Mouse (Mus musculus) intestine, postnatal 0 days (tissue): ENCODE measurements around the gene Pik3r5. TPM values are rescaled to one million over a fixed set of nuclear protein-coding genes. Genes with fewer than 3 reads are reported as not detected.

Experiments
- ATAC-seq: fragments of 200-750 bp; cut with Nextera tagmentation; 2 replicates; pipeline ENCODE4 v1.8.0; 2017; ENCODE audit warnings: mild to moderate bottlenecking, moderate TSS enrichment, moderate library complexity
- H3K27ac ChIP-seq: fragments of 300-500 bp; sonication (generic); 2 replicates; pipeline ENCODE4 v1.5.1; 2014; ENCODE audit warnings: mild to moderate bottlenecking, low read depth, low read length, moderate library complexity
- H3K27me3 ChIP-seq: fragments of 300-500 bp; sonication (generic); replicated peaks from 2 replicates; pipeline ENCODE4 v1.6.1; 2014; ENCODE audit warnings: low read length, mixed read lengths; ENCODE audit not compliant: control insufficient read depth, insufficient read depth
- H3K36me3 ChIP-seq: fragments of 300-500 bp; sonication (generic); 2 replicates; pipeline ENCODE4 v1.6.1; 2014; ENCODE audit warnings: mild to moderate bottlenecking, moderate library complexity; ENCODE audit not compliant: control insufficient read depth, insufficient read depth
- H3K4me1 ChIP-seq: fragments of 300-500 bp; sonication (generic); replicated peaks from 2 replicates; pipeline ENCODE4 v1.6.1; 2014; ENCODE audit warnings: antibody characterized with exemption, low read length, mixed read lengths; ENCODE audit not compliant: control insufficient read depth, insufficient read depth
- H3K4me2 ChIP-seq: fragments of 300-500 bp; sonication (generic); replicated peaks from 2 replicates; pipeline ENCODE4 v1.6.1; 2014; ENCODE audit warnings: low read depth, mild to moderate bottlenecking, moderate library complexity
- H3K4me3 ChIP-seq: fragments of 300-500 bp; sonication (generic); 2 replicates; pipeline ENCODE4 v1.5.1; 2014; ENCODE audit warnings: low read depth, low read length
- H3K9ac ChIP-seq: fragments of 300-500 bp; sonication (generic); 2 replicates; pipeline ENCODE4 v1.6.1; 2014; ENCODE audit warnings: mild to moderate bottlenecking, low read depth, low read length
- H3K9me3 ChIP-seq: fragments of 300-500 bp; sonication (generic); 2 replicates; pipeline ENCODE4 v1.6.1; 2016; ENCODE audit warnings: mixed run types; ENCODE audit not compliant: control insufficient read depth
- CTCF ChIP-seq: sonication (generic); IDR thresholded peaks from 2 replicates; pipeline ENCODE4 v1.5.1; 2016; ENCODE audit warnings: low read depth, mild to moderate bottlenecking, control low read depth, antibody characterized with exemption, moderate library complexity
- WGBS: fragments of 180-500 bp; shearing (Covaris S2); extraction: QIAGEN DNeasy Blood & Tissue Kit; methylation state at CpG from one replicate; pipeline ENCODE4 v1.1.7; 2014; 5-methylcytosine and 5-hydroxymethylcytosine counted together
- polyA plus RNA-seq: library from polyadenylated mRNA; unstranded; fragments of >200 nt; fragmentation: Nextera tagmentation; extraction: Ambion mirVana; gene quantifications from 2 replicates; pipeline ENCODE4 v1.2.1, GENCODE M21; 2015

Pik3r5 gene
- polyA plus RNA-seq, 1 experiment from 2014 or later: 0.35 TPM

GRCm38 (mm10) chr11:68385921-68386588 is 45.9 kb upstream of the Pik3r5 start:
- peaks cover 60% of the 10 kb centered on the region for H3K27me3 ChIP-seq
- H3K4me1 ChIP-seq: no peaks in the 10 kb centered on the region; the same call in 1 of the 2 replicates
- H3K36me3 ChIP-seq: no peaks in the 10 kb centered on the region
- ATAC-seq: 0 out of 2 replicates have a peak, but pooled peaks have one; percentile 27
- TF ChIP-seq CTCF: no peak
- no peaks in the 10 kb centered on the region for H3K9me3 ChIP-seq
- H3K9ac ChIP-seq: peak overlapping the region; percentile 50
- H3K4me2 ChIP-seq: peak overlapping the region; percentile 98
- H3K4me3 ChIP-seq: peak overlapping the region; percentile 70
- no peak overlapping the region for H3K27ac ChIP-seq
- under 1% methylated on average over 63 of the region's 68 CpGs for WGBS

GRCm38 (mm10) chr11:68386589-68387440 is 45.1 kb upstream of the Pik3r5 start:
- Histone ChIP-seq H3K4me3 (peak overlapping the region; percentile 70), H3K4me2 (peak overlapping the region; percentile 98), H3K4me1 (no peaks in the 10 kb centered on the region; the same call in 1 of the 2 replicates), H3K27me3 (peaks cover 68% of the 10 kb centered on the region), H3K36me3 (no peaks in the 10 kb centered on the region), H3K27ac (peak overlapping the region; percentile 57), H3K9me3 (no peaks in the 10 kb centered on the region), H3K9ac (peak overlapping the region; percentile 50)
- TF ChIP-seq CTCF: no peak
- peak; percentile 39; the same call in 1 of the 2 replicates for ATAC-seq
- WGBS: 2% methylated on average over 82 of the region's 90 CpGs

- no peak for ATAC-seq
- Histone ChIP-seq H3K27me3 (peaks cover 74% of the 10 kb centered on the region), H3K4me1 (no peaks in the 10 kb centered on the region; the same call in 1 of the 2 replicates), H3K27ac (no peak overlapping the region), H3K9me3 (no peaks in the 10 kb centered on the region), H3K4me2 (peak overlapping the region; percentile 98), H3K9ac (peak overlapping the region; percentile 50; the same call in 1 of the 2 replicates), H3K36me3 (no peaks in the 10 kb centered on the region), H3K4me3 (peak overlapping the region; percentile 70)
- no peak for TF ChIP-seq CTCF
- WGBS: 58% methylated on average over 4 of the region's 4 CpGs
Measured at GRCm38 (mm10) chr11:68387441-68387760, 44.5 kb upstream of the Pik3r5 start.

- Histone ChIP-seq H3K27me3 (peaks cover 79% of the 10 kb centered on the region), H3K9me3 (no peaks in the 10 kb centered on the region), H3K36me3 (no peaks in the 10 kb centered on the region), H3K4me1 (no peaks in the 10 kb centered on the region; the same call in 1 of the 2 replicates), H3K4me2 (no peak overlapping the region), H3K9ac (no peak overlapping the region), H3K27ac (no peak overlapping the region), H3K4me3 (no peak overlapping the region)
- no peak for ATAC-seq
- WGBS: 67% methylated on average over 11 of the region's 11 CpGs
- no peak for TF ChIP-seq CTCF
Measured at GRCm38 (mm10) chr11:68387971-68388654, 43.8 kb upstream of the Pik3r5 start.

GRCm38 (mm10) chr11:68388655-68389015 is 43.3 kb upstream of the Pik3r5 start:
- Histone ChIP-seq H3K27me3 (peaks cover 79% of the 10 kb centered on the region), H3K36me3 (no peaks in the 10 kb centered on the region), H3K9ac (no peak overlapping the region), H3K4me2 (no peak overlapping the region), H3K9me3 (no peaks in the 10 kb centered on the region), H3K27ac (no peak overlapping the region), H3K4me1 (no peaks in the 10 kb centered on the region; the same call in 1 of the 2 replicates), H3K4me3 (no peak overlapping the region)
- 31% methylated on average over 1 of the region's 1 CpGs for WGBS
- no peak for TF ChIP-seq CTCF
- no peak for ATAC-seq

- TF ChIP-seq CTCF: no peak
- H3K4me1 ChIP-seq: no peaks in the 10 kb centered on the region; the same call in 1 of the 2 replicates
- 21% methylated on average over 8 of the region's 8 CpGs for WGBS
- H3K4me3 ChIP-seq: no peak overlapping the region
- no peaks in the 10 kb centered on the region for H3K9me3 ChIP-seq
- H3K9ac ChIP-seq: no peak overlapping the region
- peaks cover 82% of the 10 kb centered on the region for H3K27me3 ChIP-seq
- ATAC-seq: no peak
- H3K27ac ChIP-seq: no peak overlapping the region
- no peaks in the 10 kb centered on the region for H3K36me3 ChIP-seq
- H3K4me2 ChIP-seq: no peak overlapping the region
Measured at GRCm38 (mm10) chr11:68389621-68390020, 42.3 kb upstream of the Pik3r5 start.
